Mouse (Mus musculus) limb, embryonic 13.5 days (tissue): Measurements from ENCODE around the gene Pde4dip. TPM values are rescaled to one million over a fixed set of nuclear protein-coding genes. Genes with fewer than 3 reads are reported as not detected.

Source experiments
- ATAC-seq: fragments of 200-750 bp; cut with Nextera tagmentation; 2 replicates; pipeline ENCODE4 v1.8.0; 2017; ENCODE audit warnings: low read depth, moderate number of reproducible peaks, moderate TSS enrichment; ENCODE audit not compliant: low FRiP score
- H3K27ac ChIP-seq: fragments of 300-500 bp; sonication (generic); 2 replicates; pipeline ENCODE4 v1.5.1; 2015; ENCODE audit warnings: inconsistent platforms, mild to moderate bottlenecking, moderate library complexity
- H3K27me3 ChIP-seq: fragments of 300-500 bp; sonication (generic); 2 replicates; pipeline ENCODE4 v1.6.1; 2015; ENCODE audit warnings: mild to moderate bottlenecking, inconsistent platforms
- H3K36me3 ChIP-seq: fragments of 300-500 bp; sonication (generic); 2 replicates; pipeline ENCODE4 v1.6.1; 2015; ENCODE audit warnings: inconsistent platforms, mild to moderate bottlenecking, moderate library complexity
- H3K4me1 ChIP-seq: fragments of 300-500 bp; sonication (generic); 2 replicates; pipeline ENCODE4 v1.6.1; 2015; ENCODE audit warnings: inconsistent platforms
- H3K4me2 ChIP-seq: fragments of 300-500 bp; sonication (generic); replicated peaks from 2 replicates; pipeline ENCODE4 v1.6.1; 2015; ENCODE audit warnings: inconsistent platforms, mild to moderate bottlenecking, moderate library complexity
- H3K4me3 ChIP-seq: fragments of 300-500 bp; sonication (generic); 2 replicates; pipeline ENCODE4 v1.5.1; 2015; ENCODE audit warnings: moderate library complexity, mild to moderate bottlenecking, inconsistent platforms
- H3K9ac ChIP-seq: fragments of 300-500 bp; sonication (generic); 2 replicates; pipeline ENCODE4 v1.6.1; 2015; ENCODE audit warnings: mild to moderate bottlenecking, inconsistent platforms
- H3K9me3 ChIP-seq: fragments of 300-500 bp; sonication (generic); 2 replicates; pipeline ENCODE4 v1.6.1; 2016; ENCODE audit warnings: inconsistent platforms
- WGBS: fragments of 180-500 bp; shearing (Covaris S2); methylation state at CpG from one replicate; pipeline ENCODE4 v1.1.7; 2015; 5-methylcytosine and 5-hydroxymethylcytosine counted together
- polyA plus RNA-seq: library from polyadenylated mRNA; unstranded; fragments of >200 nt; fragmentation: Nextera tagmentation; extraction: Ambion mirVana; gene quantifications from 2 replicates; pipeline ENCODE4 v1.2.1, GENCODE M21; 2015

The Pde4dip gene
- polyA plus RNA-seq, 1 experiment from 2014 or later: 36.6 TPM

- Histone ChIP-seq H3K36me3 (no peaks in the 10 kb centered on the region), H3K4me2 (no peak overlapping the region), H3K4me1 (no peaks in the 10 kb centered on the region), H3K9ac (no peak overlapping the region), H3K9me3 (no peaks in the 10 kb centered on the region), H3K4me3 (no peak overlapping the region), H3K27me3 (no peaks in the 10 kb centered on the region), H3K27ac (no peak overlapping the region)
- ATAC-seq: no peak
- 45% methylated on average over 5 of the region's 5 CpGs for WGBS
These were observed 177.6 kb downstream of the Pde4dip start for GRCm38 (mm10) chr3:97710881-97711280.

- H3K4me2 ChIP-seq: no peak overlapping the region
- H3K27ac ChIP-seq: no peak overlapping the region
- no peaks in the 10 kb centered on the region for H3K27me3 ChIP-seq
- no peaks in the 10 kb centered on the region for H3K9me3 ChIP-seq
- H3K4me1 ChIP-seq: no peaks in the 10 kb centered on the region
- H3K36me3 ChIP-seq: no peaks in the 10 kb centered on the region
- no peak overlapping the region for H3K9ac ChIP-seq
- 92% methylated on average over 11 of the region's 11 CpGs for WGBS
- ATAC-seq: no peak
- no peak overlapping the region for H3K4me3 ChIP-seq
These were observed 178.4 kb downstream of the Pde4dip start for GRCm38 (mm10) chr3:97710134-97710533.

DNA sequence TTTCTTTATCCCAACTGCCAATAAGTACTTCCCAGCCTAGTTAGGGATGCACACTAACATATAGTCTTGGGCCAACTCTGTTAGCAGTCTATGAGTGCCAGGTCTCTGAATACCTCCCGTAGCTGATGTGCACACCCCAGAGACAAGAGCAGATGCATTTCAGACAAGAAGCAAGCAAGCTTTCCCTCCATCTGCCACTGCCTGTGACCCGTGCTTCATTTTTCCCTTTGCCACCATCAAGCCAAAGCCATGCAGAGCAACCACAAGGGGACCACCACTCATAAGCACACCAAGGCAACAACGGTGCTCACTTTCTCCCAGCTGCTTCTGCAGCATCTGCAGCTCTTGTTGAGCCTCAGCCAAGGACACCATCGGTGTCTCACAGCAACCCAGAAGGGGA lies 181.9 kb downstream of the Pde4dip start:
- Histone ChIP-seq H3K27ac (no peak overlapping the region), H3K27me3 (no peaks in the 10 kb centered on the region), H3K4me2 (no peak overlapping the region), H3K9me3 (no peaks in the 10 kb centered on the region), H3K9ac (no peak overlapping the region), H3K4me3 (no peak overlapping the region), H3K4me1 (no peaks in the 10 kb centered on the region), H3K36me3 (no peaks in the 10 kb centered on the region)
- whole genome bisulfite sequencing: 90% methylated on average over 4 of the region's 4 CpGs
- ATAC-seq: no peak

- Histone ChIP-seq H3K36me3 (no peaks in the 10 kb centered on the region), H3K9ac (no peak overlapping the region), H3K4me3 (no peak overlapping the region), H3K27me3 (no peaks in the 10 kb centered on the region), H3K4me1 (no peaks in the 10 kb centered on the region), H3K4me2 (no peak overlapping the region), H3K9me3 (no peaks in the 10 kb centered on the region), H3K27ac (no peak overlapping the region)
- 87% methylated on average over 3 of the region's 3 CpGs for WGBS
- no peak for ATAC-seq
These were observed 183.0 kb downstream of the Pde4dip start for GRCm38 (mm10) chr3:97705508-97705907.

DNA sequence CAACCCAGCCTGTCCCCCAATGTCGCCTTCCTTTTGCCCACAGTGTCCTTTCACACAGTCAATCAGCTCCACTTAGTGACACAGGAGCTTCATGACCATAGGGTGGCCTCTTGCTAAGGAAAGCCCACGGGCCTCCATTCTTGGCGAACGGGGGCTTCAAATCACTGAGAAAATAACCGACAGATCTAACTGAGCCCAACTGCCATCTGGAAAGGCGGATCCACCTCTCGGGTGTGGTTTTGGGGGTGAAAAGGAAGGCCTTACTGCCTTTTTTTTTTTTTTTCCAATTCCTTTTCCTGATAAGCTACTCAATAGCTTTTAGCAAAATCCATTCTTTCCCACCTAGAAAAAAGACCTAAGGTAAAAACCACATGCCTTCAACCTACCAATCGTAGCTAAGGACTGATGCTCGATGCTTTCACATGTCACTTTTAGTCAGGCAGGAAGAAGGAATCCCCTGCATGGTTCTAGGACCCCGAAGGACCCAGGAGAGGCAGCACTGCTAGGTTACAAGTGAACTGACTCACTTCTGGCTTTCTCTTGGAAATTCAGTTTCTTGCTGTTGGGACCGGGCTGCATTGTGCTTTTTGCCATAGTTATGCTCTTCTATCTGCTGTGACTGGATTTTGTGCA lies 185.9 kb downstream of the Pde4dip start:
- Histone ChIP-seq H3K27ac (no peak overlapping the region), H3K27me3 (no peaks in the 10 kb centered on the region), H3K36me3 (no peaks in the 10 kb centered on the region), H3K4me3 (no peak overlapping the region), H3K4me1 (no peaks in the 10 kb centered on the region), H3K4me2 (no peak overlapping the region), H3K9me3 (no peaks in the 10 kb centered on the region), H3K9ac (no peak overlapping the region)
- 91% methylated on average over 11 of the region's 11 CpGs for WGBS
- ATAC-seq: no peak

DNA sequence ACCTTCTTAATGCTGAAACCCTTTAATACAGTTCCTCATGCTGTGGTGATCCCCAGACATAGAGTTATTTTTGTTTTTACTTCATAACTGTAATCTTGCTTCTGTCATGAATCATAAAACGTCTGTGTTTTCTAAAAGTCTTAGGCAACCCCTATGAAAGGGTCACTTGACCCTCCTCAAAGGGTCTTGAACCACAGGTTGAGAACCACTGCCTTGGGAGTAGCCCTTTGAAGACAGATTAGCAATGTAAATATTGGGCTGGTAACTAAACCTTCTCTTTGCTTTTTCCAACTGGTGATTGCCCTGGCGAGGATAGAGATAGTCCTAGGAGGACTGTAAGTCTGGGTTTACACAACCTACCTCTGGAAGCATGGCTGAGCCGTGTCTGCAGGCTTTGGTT lies 187.3 kb downstream of the Pde4dip start:
- no peak for ATAC-seq
- Histone ChIP-seq H3K4me2 (no peak overlapping the region), H3K27ac (no peak overlapping the region), H3K4me3 (no peak overlapping the region), H3K27me3 (no peaks in the 10 kb centered on the region), H3K4me1 (no peaks in the 10 kb centered on the region), H3K9me3 (no peaks in the 10 kb centered on the region), H3K9ac (no peak overlapping the region), H3K36me3 (no peaks in the 10 kb centered on the region)
- 48% methylated on average over 3 of the region's 3 CpGs for WGBS

GRCm38 (mm10) chr3:97699061-97699460 lies 189.4 kb downstream of the Pde4dip start:
- no peaks in the 10 kb centered on the region for H3K27me3 ChIP-seq
- no peak for ATAC-seq
- H3K27ac ChIP-seq: no peak overlapping the region
- H3K4me3 ChIP-seq: no peak overlapping the region
- H3K9ac ChIP-seq: no peak overlapping the region
- 81% methylated on average over 3 of the region's 3 CpGs for WGBS
- no peak overlapping the region for H3K4me2 ChIP-seq
- no peaks in the 10 kb centered on the region for H3K36me3 ChIP-seq
- H3K9me3 ChIP-seq: no peaks in the 10 kb centered on the region
- no peaks in the 10 kb centered on the region for H3K4me1 ChIP-seq

GRCm38 (mm10) chr3:97697291-97697690 lies 191.2 kb downstream of the Pde4dip start:
- no peak for ATAC-seq
- H3K36me3 ChIP-seq: no peaks in the 10 kb centered on the region
- 69% methylated on average over 9 of the region's 9 CpGs for WGBS

GRCm38 (mm10) chr3:97696866-97697265 lies 191.6 kb downstream of the Pde4dip start:
- 83% methylated on average over 9 of the region's 9 CpGs for WGBS
- no peaks in the 10 kb centered on the region for H3K27me3 ChIP-seq

More at GRCm38 (mm10) chr3:97697291-97697690, 191.2 kb downstream of the Pde4dip start:
- Histone ChIP-seq H3K4me3 (no peak overlapping the region), H3K27ac (no peak overlapping the region), H3K9me3 (no peaks in the 10 kb centered on the region), H3K4me2 (no peak overlapping the region), H3K4me1 (no peaks in the 10 kb centered on the region), H3K9ac (no peak overlapping the region), H3K27me3 (no peaks in the 10 kb centered on the region)

DNA sequence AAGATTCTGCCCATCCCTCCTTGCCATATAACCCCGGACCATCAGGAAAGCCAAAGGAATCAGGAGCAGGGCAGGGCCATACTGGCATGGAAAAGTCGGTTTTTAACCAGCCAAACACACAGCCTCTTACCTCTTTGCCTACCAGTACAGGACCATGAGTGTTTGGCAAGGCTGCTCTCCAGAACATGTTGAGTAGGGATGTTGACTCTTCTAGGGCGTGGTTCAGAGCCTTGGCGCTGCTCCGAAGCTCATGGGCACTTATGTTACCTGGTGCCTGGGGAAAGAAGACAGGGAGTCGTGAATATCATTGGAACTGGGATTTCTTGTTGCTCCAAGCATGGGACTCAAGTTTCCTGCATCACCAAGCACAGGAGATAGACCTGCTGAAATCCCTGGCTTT lies 194.7 kb downstream of the Pde4dip start:
- Histone ChIP-seq H3K36me3 (no peaks in the 10 kb centered on the region), H3K9me3 (no peaks in the 10 kb centered on the region), H3K4me3 (no peak overlapping the region), H3K27me3 (no peaks in the 10 kb centered on the region), H3K9ac (no peak overlapping the region), H3K4me2 (no peak overlapping the region), H3K27ac (no peak overlapping the region), H3K4me1 (0 out of 2 replicates have a peak, but pooled peaks cover 5% of the 10 kb centered on the region)
- ATAC-seq: no peak
- 87% methylated on average over 6 of the region's 6 CpGs for WGBS

More at GRCm38 (mm10) chr3:97696866-97697265, 191.6 kb downstream of the Pde4dip start:
- Histone ChIP-seq H3K4me1 (no peaks in the 10 kb centered on the region), H3K27ac (no peak overlapping the region), H3K4me3 (no peak overlapping the region), H3K36me3 (no peaks in the 10 kb centered on the region), H3K9me3 (no peaks in the 10 kb centered on the region), H3K4me2 (no peak overlapping the region), H3K9ac (no peak overlapping the region)
- no peak for ATAC-seq

DNA sequence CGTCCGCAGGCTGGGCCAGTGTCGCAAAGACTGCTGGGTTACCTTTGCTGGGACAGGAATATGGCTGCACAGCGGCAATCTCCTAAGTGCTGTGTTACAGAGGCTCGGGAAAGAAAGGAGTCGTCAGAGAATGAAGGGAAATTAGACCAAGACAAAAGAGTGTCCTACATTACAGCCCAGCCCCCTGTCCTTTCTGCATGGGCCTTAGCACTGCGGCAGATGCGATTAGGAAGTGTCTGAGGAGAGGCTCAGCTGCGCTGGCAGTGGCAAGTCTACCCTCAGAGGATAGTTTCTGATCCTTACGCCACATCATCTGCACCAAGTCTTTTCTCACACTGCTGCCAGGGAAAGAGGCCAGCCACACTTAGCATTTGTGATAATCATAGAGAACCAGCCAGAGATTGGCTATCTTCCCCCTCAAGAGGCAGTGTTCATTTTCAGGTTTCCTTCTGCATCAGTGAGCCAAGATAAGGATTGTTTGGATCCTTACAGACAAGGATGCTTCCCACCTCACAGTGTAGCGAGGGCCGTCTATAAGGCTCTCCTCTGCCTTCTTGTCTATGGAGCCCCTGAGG lies 197.0 kb downstream of the Pde4dip start:
- ATAC-seq: no peak
- no peak overlapping the region for H3K4me3 ChIP-seq
- WGBS: 72% methylated on average over 12 of the region's 12 CpGs
- H3K36me3 ChIP-seq: no peaks in the 10 kb centered on the region
- H3K27me3 ChIP-seq: 0 out of 2 replicates have a peak, but pooled peaks cover under 1% of the 10 kb centered on the region
- no peak overlapping the region for H3K27ac ChIP-seq
- 0 out of 2 replicates have a peak, but pooled peaks cover 5% of the 10 kb centered on the region for H3K4me1 ChIP-seq
- H3K9ac ChIP-seq: no peak overlapping the region
- H3K4me2 ChIP-seq: no peak overlapping the region
- H3K9me3 ChIP-seq: no peaks in the 10 kb centered on the region

GRCm38 (mm10) chr3:97690590-97690989 lies 197.9 kb downstream of the Pde4dip start:
- Histone ChIP-seq H3K27me3 (0 out of 2 replicates have a peak, but pooled peaks cover 5% of the 10 kb centered on the region), H3K4me2 (no peak overlapping the region), H3K4me1 (0 out of 2 replicates have a peak, but pooled peaks cover 5% of the 10 kb centered on the region), H3K27ac (no peak overlapping the region), H3K36me3 (no peaks in the 10 kb centered on the region), H3K9ac (no peak overlapping the region), H3K4me3 (no peak overlapping the region), H3K9me3 (no peaks in the 10 kb centered on the region)
- no peak for ATAC-seq
- WGBS: 57% methylated on average over 7 of the region's 7 CpGs

GRCm38 (mm10) chr3:97689289-97689688 lies 199.2 kb downstream of the Pde4dip start:
- Histone ChIP-seq H3K9ac (no peak overlapping the region), H3K4me3 (no peak overlapping the region), H3K4me1 (0 out of 2 replicates have a peak, but pooled peaks cover 5% of the 10 kb centered on the region), H3K4me2 (no peak overlapping the region), H3K27ac (no peak overlapping the region), H3K9me3 (no peaks in the 10 kb centered on the region), H3K27me3 (peaks cover 10% of the 10 kb centered on the region), H3K36me3 (no peaks in the 10 kb centered on the region)
- ATAC-seq: no peak
- WGBS: 72% methylated on average over 2 of the region's 2 CpGs
